Mouse (Mus musculus) spleen, adult 2 months (tissue): Measurements from ENCODE around the gene Dido1. TPM values are rescaled to one million over a fixed set of nuclear protein-coding genes. Genes with fewer than 3 reads are reported as not detected.

ENCODE experiments used
- DNase-seq, 2 experiments: peaks; one replicate each; pipeline versions ENCODE4 v3.0.0 to v3.0.0-alpha.2; 2012 to 2021; ENCODE audit warnings: low spot score in 2 of 2, low read depth in 1 of 2
- H3K27ac ChIP-seq: fragments of 200-500 bp; 2 replicates; pipeline ENCODE4 v1.5.1; 2012; ENCODE audit warnings: low read length, inconsistent platforms; ENCODE audit not compliant: insufficient read depth
- H3K27me3 ChIP-seq: fragments of 200-500 bp; 2 replicates; pipeline ENCODE4 v1.6.1; 2012; ENCODE audit warnings: mild to moderate bottlenecking, moderate library complexity, low read length, inconsistent platforms; ENCODE audit not compliant: control insufficient read depth, insufficient read depth
- H3K36me3 ChIP-seq: fragments of 200-500 bp; 2 replicates; pipeline ENCODE4 v1.6.1; 2012; ENCODE audit warnings: mild to moderate bottlenecking, low read length, inconsistent platforms; ENCODE audit not compliant: control insufficient read depth, insufficient read depth
- H3K4me1 ChIP-seq: fragments of 200-500 bp; 2 replicates; pipeline ENCODE4 v1.6.1; 2011; ENCODE audit warnings: inconsistent platforms; ENCODE audit not compliant: control insufficient read depth, insufficient read depth, insufficient read length
- H3K4me3 ChIP-seq: fragments of 200-500 bp; 2 replicates; pipeline ENCODE4 v1.5.1; 2011; ENCODE audit warnings: mild to moderate bottlenecking, inconsistent platforms; ENCODE audit not compliant: insufficient read depth, insufficient read length; ENCODE audit errors: extremely low read depth
- CTCF ChIP-seq: fragments of 200-500 bp; IDR thresholded peaks from 2 replicates; pipeline ENCODE4 v1.5.1; 2011; ENCODE audit warnings: mild to moderate bottlenecking, inconsistent platforms; ENCODE audit not compliant: insufficient read depth, insufficient read length, insufficient replicate concordance; ENCODE audit errors: extremely low read depth
- POLR2A ChIP-seq: fragments of 200-500 bp; IDR thresholded peaks from 2 replicates; pipeline ENCODE4 v1.6.1; 2011; ENCODE audit warnings: low read depth, low read length, inconsistent platforms
- WGBS: fragments of 180-500 bp; shearing (Covaris S2); methylation state at CpG from one replicate; pipeline ENCODE4 v1.1.7; 2018; 5-methylcytosine and 5-hydroxymethylcytosine counted together
- polyA plus RNA-seq: library from polyadenylated mRNA; depleted of rRNA; stranded (reverse); fragments of >200 nt; gene quantifications from 2 replicates; pipeline ENCODE4 v1.2.3, GENCODE M21; 2012

Gene Dido1
- polyA plus RNA-seq, 1 experiment, result 12.5 TPM

GRCm38 (mm10) chr2:180689841-180690240 lies 20.0 kb downstream of the Dido1 start:
- Histone ChIP-seq H3K27ac (no peak overlapping the region), H3K27me3 (no peaks in the 10 kb centered on the region), H3K4me3 (no peak overlapping the region), H3K4me1 (peaks cover 10% of the 10 kb centered on the region; the same call in 1 of the 2 replicates), H3K36me3 (peaks cover 31% of the 10 kb centered on the region)
- TF ChIP-seq CTCF, result no peak
- no peak for TF ChIP-seq POLR2A
- no peak for DNase-seq
- 58% methylated on average over 5 of the region's 5 CpGs for WGBS

GRCm38 (mm10) chr2:180684031-180684430 lies 25.8 kb downstream of the Dido1 start:
- no peak for DNase-seq
- Histone ChIP-seq H3K4me1 (no peaks in the 10 kb centered on the region), H3K27me3 (no peaks in the 10 kb centered on the region), H3K4me3 (no peak overlapping the region), H3K36me3 (peaks cover 51% of the 10 kb centered on the region), H3K27ac (no peak overlapping the region)
- 67% methylated on average over 4 of the region's 4 CpGs for WGBS
- TF ChIP-seq POLR2A, result no peak
- no peak for TF ChIP-seq CTCF

GRCm38 (mm10) chr2:180683524-180683923 lies 26.3 kb downstream of the Dido1 start:
- TF ChIP-seq CTCF (no peak), POLR2A (no peak)
- no peaks in the 10 kb centered on the region for H3K27me3 ChIP-seq
- H3K4me3 ChIP-seq, result no peak overlapping the region
- no peak for DNase-seq
- 87% methylated on average over 2 of the region's 2 CpGs for WGBS
- H3K27ac ChIP-seq, result no peak overlapping the region; the same call in 1 of the 2 replicates
- H3K36me3 ChIP-seq, result peaks cover 46% of the 10 kb centered on the region
- H3K4me1 ChIP-seq, result no peaks in the 10 kb centered on the region

- TF ChIP-seq POLR2A, result no peak
- TF ChIP-seq CTCF, result no peak
- no peaks in the 10 kb centered on the region for H3K4me1 ChIP-seq
- 63% methylated on average over 2 of the region's 2 CpGs for WGBS
- no peaks in the 10 kb centered on the region for H3K27me3 ChIP-seq
- no peak overlapping the region for H3K4me3 ChIP-seq
- no peak overlapping the region for H3K27ac ChIP-seq
- no peak for DNase-seq
- peaks cover 34% of the 10 kb centered on the region for H3K36me3 ChIP-seq
Observed at GRCm38 (mm10) chr2:180681225-180681624, 28.6 kb downstream of the Dido1 start.

- H3K36me3 ChIP-seq, result peaks cover 25% of the 10 kb centered on the region
- DNase-seq, result peak; percentile 58 to 71
Observed at GRCm38 (mm10) chr2:180678609-180679140, 31.1 kb downstream of the Dido1 start.

DNA sequence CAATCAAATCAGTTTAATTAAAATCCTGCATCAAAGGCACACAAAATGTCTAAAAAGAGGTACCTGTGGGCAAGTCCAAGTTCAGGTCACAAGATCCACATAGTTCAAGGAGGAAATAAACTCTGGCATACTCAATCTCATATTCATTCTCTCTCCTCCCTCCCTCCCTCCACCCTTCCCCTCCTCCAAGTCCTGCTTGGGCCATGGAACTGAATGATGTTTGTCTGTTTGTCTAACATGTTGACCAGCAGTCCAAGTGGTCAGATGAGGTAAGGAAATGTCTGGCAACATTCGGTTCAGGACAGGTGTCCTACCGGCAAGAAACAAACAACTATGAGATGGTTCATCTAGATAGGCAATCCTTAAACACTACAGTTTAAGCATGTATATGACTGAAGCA lies 33.1 kb downstream of the Dido1 start:
- H3K27me3 ChIP-seq, result no peaks in the 10 kb centered on the region
- H3K36me3 ChIP-seq, result peaks cover 23% of the 10 kb centered on the region
- no peak overlapping the region for H3K27ac ChIP-seq
- no peak overlapping the region for H3K4me3 ChIP-seq
- DNase-seq, result no peak
- 94% methylated on average over 2 of the region's 2 CpGs for WGBS
- no peaks in the 10 kb centered on the region for H3K4me1 ChIP-seq
- TF ChIP-seq CTCF (no peak), POLR2A (no peak)

More at GRCm38 (mm10) chr2:180678609-180679140, 31.1 kb downstream of the Dido1 start:
- Histone ChIP-seq H3K4me1 (no peaks in the 10 kb centered on the region), H3K27me3 (no peaks in the 10 kb centered on the region), H3K4me3 (no peak overlapping the region), H3K27ac (no peak overlapping the region)
- TF ChIP-seq CTCF, result peak; percentile 51; the same call in 1 of the 2 replicates
- no peak for TF ChIP-seq POLR2A
- 13% methylated on average over 4 of the region's 4 CpGs for WGBS

DNA sequence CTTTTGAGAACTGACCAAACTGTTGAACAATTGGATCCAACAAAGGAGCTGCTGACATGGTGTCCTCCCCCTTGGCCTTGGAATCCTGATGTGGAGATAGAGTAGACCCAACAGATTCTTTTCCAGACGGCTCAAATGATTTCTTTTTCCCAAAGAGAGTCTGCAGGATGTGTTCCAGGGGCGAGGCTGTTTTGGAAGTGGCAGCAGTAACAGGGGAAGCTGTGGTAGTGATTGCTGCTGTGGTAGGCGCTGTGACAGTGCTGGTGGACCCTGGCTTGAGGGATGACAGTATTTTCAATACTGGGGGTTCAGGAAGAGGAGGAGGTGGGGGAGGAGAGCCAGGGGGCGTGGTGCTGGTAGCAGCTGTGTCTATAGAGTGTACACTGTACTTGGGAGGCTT lies 47.8 kb downstream of the Dido1 start:
- no peak for DNase-seq
- no peak overlapping the region for H3K27ac ChIP-seq
- TF ChIP-seq CTCF (no peak), POLR2A (no peak)
- H3K27me3 ChIP-seq, result no peaks in the 10 kb centered on the region
- H3K4me1 ChIP-seq, result no peaks in the 10 kb centered on the region
- 92% methylated on average over 4 of the region's 4 CpGs for WGBS
- peaks cover 23% of the 10 kb centered on the region for H3K36me3 ChIP-seq
- H3K4me3 ChIP-seq, result no peak overlapping the region
